Mouse (Mus musculus) forebrain, postnatal 0 days (tissue): Measurements from ENCODE around the gene Ceacam16. TPM values are rescaled to one million over a fixed set of nuclear protein-coding genes. Genes with fewer than 3 reads are reported as not detected.
A peak's percentile ranks its signal among the peaks of the same experiment; 100 is the strongest.

Experiments used
- ATAC-seq: fragments of 200-750 bp; cut with Nextera tagmentation; 2 replicates; pipeline ENCODE4 v1.8.0; 2017; ENCODE audit warnings: mild to moderate bottlenecking, moderate library complexity
- DNase-seq: peaks from one replicate; pipeline ENCODE4 v3.0.0-alpha.2; 2015
- H3K27ac ChIP-seq: fragments of 300-500 bp; sonication (generic); 2 replicates; pipeline ENCODE4 v1.5.1; 2014; ENCODE audit warnings: low read depth, mild to moderate bottlenecking, antibody characterized with exemption, low read length, moderate library complexity, mixed read lengths
- H3K27me3 ChIP-seq: fragments of 300-500 bp; sonication (generic); 2 replicates; pipeline ENCODE4 v1.6.1; 2014; ENCODE audit warnings: mild to moderate bottlenecking, low read length, mixed read lengths; ENCODE audit not compliant: insufficient read depth
- H3K36me3 ChIP-seq: fragments of 300-500 bp; sonication (generic); 2 replicates; pipeline ENCODE4 v1.6.1; 2014; ENCODE audit warnings: mild to moderate bottlenecking, moderate library complexity; ENCODE audit not compliant: insufficient read depth
- H3K4me1 ChIP-seq: fragments of 300-500 bp; sonication (generic); 2 replicates; pipeline ENCODE4 v1.6.1; 2014; ENCODE audit warnings: antibody characterized with exemption; ENCODE audit not compliant: insufficient read depth
- H3K4me2 ChIP-seq: fragments of 300-500 bp; sonication (generic); 2 replicates; pipeline ENCODE4 v1.6.1; 2014; ENCODE audit warnings: low read depth, mild to moderate bottlenecking, moderate library complexity
- H3K4me3 ChIP-seq: fragments of 300-500 bp; sonication (generic); 2 replicates; pipeline ENCODE4 v1.5.1; 2014; ENCODE audit warnings: low read depth, low read length, mixed read lengths
- H3K9ac ChIP-seq: fragments of 300-500 bp; sonication (generic); 2 replicates; pipeline ENCODE4 v1.6.1; 2014; ENCODE audit warnings: mild to moderate bottlenecking
- H3K9me3 ChIP-seq: fragments of 300-500 bp; sonication (generic); 2 replicates; pipeline ENCODE4 v1.6.1; 2016; ENCODE audit warnings: low read length
- CTCF ChIP-seq: sonication (generic); IDR thresholded peaks from 2 replicates; pipeline ENCODE4 v1.5.1; 2016; ENCODE audit warnings: antibody characterized with exemption, control low read depth, low read depth
- WGBS: fragments of 180-500 bp; shearing (Covaris S2); extraction: QIAGEN DNeasy Blood & Tissue Kit; methylation state at CpG from one replicate; pipeline ENCODE4 v1.1.7; 2014; 5-methylcytosine and 5-hydroxymethylcytosine counted together
- polyA plus RNA-seq: library from polyadenylated mRNA; unstranded; fragments of >200 nt; fragmentation: Nextera tagmentation; extraction: Ambion mirVana; gene quantifications from 2 replicates; pipeline ENCODE4 v1.2.1, GENCODE M21; 2015
- total RNA-seq: library from RNA; depleted of rRNA; stranded (reverse); fragments of >200 nt; gene quantifications from 2 replicates; pipeline ENCODE4 v1.2.3, GENCODE M21; 2014

Gene Ceacam16
- total and polyA plus RNA-seq, 2 experiments from 2014 or later, result 0.84 TPM; not detected in 1

GRCm38 (mm10) chr7:19864241-19864640, 3.1 kb upstream of the Ceacam16 start:
- H3K36me3 ChIP-seq, result no peaks in the 10 kb centered on the region
- no peak for TF ChIP-seq CTCF
- H3K27ac ChIP-seq, result no peak overlapping the region
- H3K4me2 ChIP-seq, result no peak overlapping the region
- no peaks in the 10 kb centered on the region for H3K9me3 ChIP-seq
- no peak overlapping the region for H3K4me3 ChIP-seq
- H3K27me3 ChIP-seq, result no peaks in the 10 kb centered on the region
- DNase-seq (no peak), ATAC-seq (no peak)
- H3K4me1 ChIP-seq, result no peaks in the 10 kb centered on the region
- WGBS, result 37% methylated on average over 2 of the region's 2 CpGs
- no peak overlapping the region for H3K9ac ChIP-seq

GRCm38 (mm10) chr7:19859740-19860139, 1.4 kb downstream of the Ceacam16 start:
- no peak for TF ChIP-seq CTCF
- 77% methylated on average over 10 of the region's 10 CpGs for WGBS
- Histone ChIP-seq H3K4me2 (no peak overlapping the region), H3K9ac (no peak overlapping the region), H3K4me1 (no peaks in the 10 kb centered on the region), H3K27ac (no peak overlapping the region), H3K9me3 (no peaks in the 10 kb centered on the region), H3K36me3 (no peaks in the 10 kb centered on the region), H3K27me3 (no peaks in the 10 kb centered on the region), H3K4me3 (no peak overlapping the region)
- ATAC-seq (no peak), DNase-seq (no peak)

- H3K27ac ChIP-seq, result no peak overlapping the region
- WGBS, result 87% methylated on average over 6 of the region's 6 CpGs
- H3K4me2 ChIP-seq, result no peak overlapping the region
- no peaks in the 10 kb centered on the region for H3K36me3 ChIP-seq
- no peak for DNase-seq
- H3K4me3 ChIP-seq, result no peak overlapping the region
- ATAC-seq, result no peak
- no peak for TF ChIP-seq CTCF
- H3K9me3 ChIP-seq, result no peaks in the 10 kb centered on the region
- no peaks in the 10 kb centered on the region for H3K4me1 ChIP-seq
- no peak overlapping the region for H3K9ac ChIP-seq
- no peaks in the 10 kb centered on the region for H3K27me3 ChIP-seq
These were observed 4.8 kb downstream of the Ceacam16 start for GRCm38 (mm10) chr7:19856283-19856682.

GRCm38 (mm10) chr7:19855663-19856062, 5.4 kb downstream of the Ceacam16 start:
- Histone ChIP-seq H3K4me3 (no peak overlapping the region), H3K4me1 (no peaks in the 10 kb centered on the region), H3K4me2 (no peak overlapping the region), H3K27ac (no peak overlapping the region), H3K9ac (no peak overlapping the region), H3K27me3 (no peaks in the 10 kb centered on the region), H3K9me3 (no peaks in the 10 kb centered on the region), H3K36me3 (no peaks in the 10 kb centered on the region)
- DNase-seq, result no peak
- no peak for TF ChIP-seq CTCF
- WGBS, result 86% methylated on average over 5 of the region's 5 CpGs
- ATAC-seq, result no peak

GRCm38 (mm10) chr7:19853526-19853925, 7.6 kb downstream of the Ceacam16 start:
- no peaks in the 10 kb centered on the region for H3K4me1 ChIP-seq
- H3K4me3 ChIP-seq, result no peak overlapping the region
- DNase-seq, result no peak
- no peak overlapping the region for H3K9ac ChIP-seq
- H3K27me3 ChIP-seq, result no peaks in the 10 kb centered on the region
- ATAC-seq, result no peak
- no peaks in the 10 kb centered on the region for H3K36me3 ChIP-seq
- 92% methylated on average over 20 of the region's 20 CpGs for WGBS
- no peak overlapping the region for H3K4me2 ChIP-seq
- H3K9me3 ChIP-seq, result no peaks in the 10 kb centered on the region
- H3K27ac ChIP-seq, result no peak overlapping the region
- TF ChIP-seq CTCF, result no peak

GRCm38 (mm10) chr7:19851858-19852570, 9.1 kb downstream of the Ceacam16 start, which contains the start of gene Gm19345:
TSS of gene Gm19345 (plus strand) at chr7:19852003.
- Histone ChIP-seq H3K36me3 (no peaks in the 10 kb centered on the region), H3K9ac (peak within 1 kb of the TSS; percentile 59), H3K4me1 (no peaks in the 10 kb centered on the region), H3K4me3 (peak within 1 kb of the TSS; percentile 45), H3K27me3 (no peaks in the 10 kb centered on the region), H3K27ac (peak within 1 kb of the TSS; percentile 62; the same call in 1 of the 2 replicates), H3K9me3 (no peaks in the 10 kb centered on the region), H3K4me2 (peak within 1 kb of the TSS; percentile 57)
- DNase-seq (peak; percentile 75), ATAC-seq (peak; percentile 91)
- TF ChIP-seq CTCF, result no peak
- WGBS, result 3% methylated on average over 32 of the region's 33 CpGs

GRCm38 (mm10) chr7:19844521-19845171, 16.5 kb downstream of the Ceacam16 start:
- no peak for TF ChIP-seq CTCF
- WGBS, result 69% methylated on average over 15 of the region's 15 CpGs
- Histone ChIP-seq H3K9me3 (no peaks in the 10 kb centered on the region), H3K4me3 (no peak overlapping the region), H3K4me1 (no peaks in the 10 kb centered on the region), H3K9ac (no peak overlapping the region), H3K27me3 (peaks cover 10% of the 10 kb centered on the region; the same call in 1 of the 2 replicates), H3K36me3 (no peaks in the 10 kb centered on the region), H3K4me2 (no peak overlapping the region), H3K27ac (no peak overlapping the region)
- DNase-seq, result no peak
- ATAC-seq, result no peak
